Mouse (Mus musculus): ENCODE measurements around the gene Notch1. TPM values are rescaled to one million over a fixed set of nuclear protein-coding genes. Genes with fewer than 3 reads are reported as not detected.

Gene Notch1
- total RNA-seq, 2 experiments from 2014 or later, result 22.3 to 37.6 TPM

DNA sequence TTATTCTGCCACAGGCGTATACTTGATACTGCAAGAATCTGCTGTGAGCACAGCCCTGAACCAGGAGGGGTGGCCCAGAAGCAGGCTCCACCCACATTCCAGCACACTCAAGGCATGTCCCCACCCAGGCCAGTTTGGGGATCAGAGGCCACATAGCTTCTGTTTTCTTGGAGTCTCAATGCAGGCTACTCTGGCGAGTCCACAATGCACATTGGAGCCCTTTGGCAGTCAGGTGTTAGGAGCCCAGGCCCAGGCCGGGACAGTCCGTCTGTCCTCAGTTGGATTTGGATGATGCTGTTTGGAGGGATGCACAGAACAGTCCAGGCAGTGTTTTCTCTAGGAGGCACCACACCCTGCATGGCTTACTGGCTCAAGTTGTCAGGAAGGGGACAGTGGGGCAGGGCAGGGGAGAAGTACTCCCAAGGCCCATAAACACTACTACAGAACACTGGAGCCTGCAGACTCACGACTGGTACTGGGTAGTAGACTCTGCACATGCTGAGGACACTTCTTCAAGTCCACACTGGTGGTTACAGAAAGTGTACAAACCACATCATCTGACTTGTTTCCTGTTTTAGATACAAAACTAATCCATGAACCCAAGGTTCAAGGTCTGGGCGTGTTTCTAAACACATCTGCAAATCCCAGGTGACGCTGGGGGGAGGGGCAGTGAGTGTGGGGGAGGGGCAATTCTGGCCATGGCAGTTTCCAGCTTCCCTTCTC lies 57.9 kb downstream of the Notch1 start:
- no peak for ATAC-seq (ENCODE audit: poor library complexity, severe bottlenecking)

DNA sequence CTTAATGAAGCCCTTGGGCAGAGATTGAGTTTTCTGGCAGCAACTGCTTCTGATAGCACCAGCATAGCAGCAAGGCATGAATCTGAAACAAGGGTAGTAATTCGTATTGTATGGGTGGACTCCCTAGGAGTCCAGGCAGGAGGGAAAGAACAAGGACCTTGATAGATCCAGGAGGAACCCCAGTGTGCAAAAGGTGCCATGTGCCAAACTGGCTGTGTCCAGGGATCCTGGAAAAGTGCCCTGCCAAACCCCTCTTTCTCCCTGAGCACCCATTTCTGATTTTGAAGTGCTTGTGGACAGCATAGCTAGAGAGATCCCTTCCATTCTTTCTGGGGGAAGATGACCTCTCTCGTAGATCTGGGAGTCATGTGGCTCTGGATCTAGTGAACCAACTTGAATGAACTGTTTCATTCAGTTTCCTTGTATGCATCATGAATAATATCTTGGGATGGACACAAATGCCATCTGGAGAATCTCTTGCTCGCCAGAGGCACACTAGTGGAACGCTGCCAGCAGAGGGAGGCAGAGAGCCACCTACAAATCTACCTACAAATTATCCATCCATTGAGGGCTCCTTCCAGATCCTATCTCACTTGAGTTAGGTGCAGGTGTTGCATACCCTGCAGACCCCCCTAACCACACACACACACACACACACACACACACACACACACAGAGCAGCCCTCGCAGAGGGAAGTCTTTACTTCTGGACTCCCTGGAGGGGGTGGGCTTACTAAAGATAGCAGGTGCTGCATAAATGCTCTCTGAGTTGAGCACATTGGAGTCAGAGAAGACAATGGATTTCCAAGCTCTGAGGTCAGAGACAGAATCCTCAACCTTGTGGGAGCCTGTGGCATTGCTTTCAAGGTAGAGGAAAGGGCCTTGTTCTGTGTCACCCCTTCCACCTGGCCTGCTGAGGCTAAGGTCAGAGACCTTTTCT lies 67.1 kb downstream of the Notch1 start:
- no peak for ATAC-seq (ENCODE audit: poor library complexity, severe bottlenecking)

DNA sequence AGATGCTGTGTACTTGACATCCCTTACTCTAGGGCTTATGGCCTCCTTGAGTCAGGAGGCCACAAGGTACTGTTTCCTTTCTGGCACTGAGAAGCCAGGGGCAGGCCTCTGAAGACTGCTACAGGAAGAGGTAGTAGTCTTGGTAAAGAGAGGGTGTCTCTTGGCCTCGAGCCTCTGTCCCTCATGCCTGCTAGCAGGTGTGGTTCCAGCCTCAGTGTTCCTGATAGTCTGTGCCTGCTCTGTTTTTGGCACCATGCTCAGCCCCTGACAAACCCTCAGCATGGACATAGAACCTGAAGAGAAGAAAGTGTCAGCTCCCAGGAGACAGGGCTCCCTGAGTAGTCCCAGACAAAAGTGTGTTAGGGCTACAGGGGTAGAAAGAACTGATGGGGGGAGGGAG lies 69.0 kb downstream of the Notch1 start:
- ATAC-seq (ENCODE audit: poor library complexity, severe bottlenecking), result no peak

DNA sequence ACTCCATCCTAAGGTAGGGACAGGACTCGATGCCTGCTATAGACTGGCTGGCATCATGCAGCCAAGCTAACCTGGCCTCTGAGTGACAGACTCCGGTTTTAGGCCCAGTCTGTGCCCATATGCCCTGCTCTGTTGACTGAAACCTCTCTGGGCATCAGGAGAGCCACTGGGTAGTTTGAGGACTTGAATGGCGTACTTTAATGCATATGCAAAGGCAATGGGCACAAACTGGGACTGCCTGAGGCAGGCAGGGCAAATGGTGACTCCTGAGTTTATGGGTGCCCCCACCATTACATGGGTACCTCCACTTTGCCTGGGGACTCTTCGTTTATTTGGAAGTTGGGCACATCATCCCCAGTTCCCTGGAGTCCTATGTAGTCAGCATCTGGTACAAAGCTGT lies 69.8 kb downstream of the Notch1 start:
- ATAC-seq (ENCODE audit: poor library complexity, severe bottlenecking), result no peak

DNA sequence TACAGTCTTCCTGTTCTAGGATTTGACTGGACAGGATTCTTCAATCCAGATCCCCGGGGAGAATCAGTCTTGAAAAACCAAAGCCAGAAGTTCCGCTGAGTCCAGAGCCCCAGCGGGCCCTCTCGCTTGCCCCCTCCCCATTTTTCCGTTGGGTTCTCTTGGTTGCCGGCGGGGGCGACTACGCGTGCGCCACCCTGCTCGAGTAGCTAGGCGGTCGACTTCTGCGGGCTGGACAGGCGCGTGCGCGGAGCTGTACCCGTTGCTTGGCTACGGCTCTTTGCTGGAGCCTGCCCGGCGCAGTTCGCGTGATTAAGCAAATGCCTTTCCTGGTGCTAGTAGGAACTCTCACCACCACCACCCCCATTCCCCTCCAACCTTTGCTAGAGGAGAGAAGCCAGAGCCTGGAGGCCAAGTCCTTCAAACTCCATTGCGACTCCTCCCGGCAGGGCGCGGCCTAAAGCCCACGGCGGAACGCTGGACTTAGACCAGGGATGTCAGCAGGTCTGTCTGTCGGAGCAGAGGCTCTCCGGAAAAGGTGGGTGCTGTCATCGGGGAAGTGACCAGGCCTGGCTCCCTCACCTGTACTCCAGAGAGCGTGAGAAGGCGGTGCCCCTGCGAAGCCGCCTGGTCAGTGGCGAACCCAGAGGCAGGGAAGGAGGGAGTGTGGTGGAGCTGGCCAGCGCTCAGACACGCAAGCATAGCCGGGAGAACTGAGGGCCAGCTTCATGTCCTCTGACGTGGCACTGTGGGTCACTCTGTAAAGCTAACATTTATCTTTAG lies 70.6 kb downstream of the Notch1 start:
- ATAC-seq (ENCODE audit: poor library complexity, severe bottlenecking), result peak; percentile 65

DNA sequence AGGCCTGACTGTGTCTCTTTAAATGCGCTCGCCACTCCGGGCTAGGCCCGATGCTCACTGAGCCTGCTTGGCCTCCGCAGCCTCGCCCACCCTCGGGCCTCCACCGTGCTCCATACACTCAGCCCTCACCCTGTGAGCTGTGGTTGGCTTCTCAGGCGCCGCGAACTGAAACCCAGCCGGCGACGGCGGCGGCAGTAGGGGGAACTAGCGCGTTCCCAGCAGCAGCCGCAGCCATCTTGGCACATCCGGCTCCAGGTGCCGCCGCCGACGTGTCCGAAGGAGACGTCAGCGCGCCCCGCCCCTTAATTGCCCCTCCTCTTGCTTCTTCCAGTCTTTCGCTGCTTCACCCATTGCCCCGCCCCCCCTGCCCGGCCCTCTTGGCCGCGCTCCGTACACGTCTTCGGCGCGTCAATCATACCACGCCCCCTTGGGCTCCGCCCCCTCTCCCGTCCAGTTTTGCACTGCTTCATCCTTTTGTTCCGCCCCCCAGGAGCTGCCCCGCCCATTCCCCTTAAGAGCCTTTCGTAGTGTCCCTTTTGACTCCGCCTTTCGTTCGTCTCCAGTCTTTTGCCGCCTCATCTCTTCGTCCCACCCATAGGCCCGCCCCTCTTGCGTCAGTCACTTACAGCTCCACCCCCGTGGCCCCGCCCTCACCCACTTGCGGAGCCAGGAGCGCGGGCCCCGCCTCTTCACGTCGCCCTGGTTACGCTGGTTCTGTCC lies 71.4 kb downstream of the Notch1 start, which contains the start of gene Sec16a:
Sec16a (minus strand) TSS at position 271 of the 720 bp plus-strand sequence.
- peak; percentile 78 for ATAC-seq (ENCODE audit: poor library complexity, severe bottlenecking)

DNA sequence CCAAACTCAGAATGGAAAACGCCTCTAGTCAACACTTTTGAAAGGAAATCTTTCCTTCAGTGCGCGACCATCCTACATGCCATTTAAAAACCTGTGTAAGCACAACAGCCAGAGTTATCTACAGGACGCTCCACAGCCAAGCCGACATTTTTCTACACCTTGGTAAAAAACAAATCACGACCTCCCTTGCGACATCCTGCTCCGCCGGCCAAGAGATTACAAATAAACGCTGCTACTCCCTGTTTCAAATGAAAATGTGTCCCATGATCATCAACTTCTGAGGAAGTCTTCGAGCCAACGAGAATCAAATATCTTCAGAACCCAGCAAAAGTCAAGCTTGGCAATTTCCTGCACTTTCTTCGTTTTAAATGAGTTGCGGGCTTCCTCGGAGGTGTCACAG lies 72.1 kb downstream of the Notch1 start:
- ATAC-seq (ENCODE audit: poor library complexity, severe bottlenecking), result no peak

DNA sequence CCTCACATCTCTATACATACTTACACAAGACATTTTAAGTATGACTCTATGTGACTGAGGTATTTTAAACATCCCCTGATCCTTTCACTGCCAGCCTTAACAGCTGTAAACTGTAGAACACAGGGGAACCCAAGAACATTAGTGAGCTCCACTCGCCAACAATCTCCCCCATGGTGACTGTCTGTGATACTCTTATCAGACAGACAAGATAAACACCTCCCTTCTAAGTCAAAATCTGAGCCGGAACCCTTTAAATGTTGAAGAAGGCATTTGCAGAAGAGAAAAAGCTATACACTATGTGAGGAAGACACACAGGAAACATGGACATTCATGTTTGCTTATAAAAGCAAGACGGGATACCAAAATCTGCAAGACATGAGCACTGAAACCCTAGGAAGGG lies 72.6 kb downstream of the Notch1 start:
- ATAC-seq (ENCODE audit: poor library complexity, severe bottlenecking), result no peak

DNA sequence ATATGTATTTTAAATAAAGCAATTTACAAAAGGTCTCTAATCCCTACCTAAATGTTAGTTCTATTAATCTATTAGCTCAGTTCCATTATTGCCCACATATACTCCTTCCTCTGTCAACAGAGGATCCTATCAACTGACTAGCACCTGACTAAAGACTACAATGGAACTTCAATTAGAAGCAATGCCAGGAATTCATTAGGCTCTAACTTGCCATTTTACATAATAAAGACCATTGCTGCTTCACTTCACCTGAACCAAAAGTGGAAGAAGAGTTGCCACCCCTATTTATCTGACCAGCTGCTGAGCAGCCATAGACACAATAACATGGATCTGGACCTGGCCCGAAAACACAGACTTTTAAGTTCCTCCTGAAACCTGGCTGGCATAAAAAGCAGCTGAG lies 73.6 kb downstream of the Notch1 start:
- ATAC-seq (ENCODE audit: poor library complexity, severe bottlenecking), result no peak

DNA sequence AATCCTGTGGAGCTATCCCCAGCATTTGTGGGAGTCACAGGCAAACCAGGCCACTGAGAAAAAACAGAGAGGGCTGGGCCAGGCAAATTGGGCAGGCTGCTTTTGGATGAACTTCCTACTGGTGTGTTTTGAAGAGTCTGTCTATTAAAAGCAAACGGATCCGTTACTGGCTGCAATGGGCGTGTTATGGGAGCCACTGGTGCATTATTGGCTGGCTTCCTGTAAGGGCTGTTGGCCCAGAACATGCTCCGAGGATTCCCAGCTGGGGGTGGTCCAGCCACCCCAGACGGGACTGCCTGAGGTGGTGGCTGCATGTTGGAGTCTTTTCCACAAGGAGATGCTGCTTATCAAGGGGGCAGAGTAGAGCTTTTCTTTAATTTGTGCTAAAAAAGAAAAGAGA lies 74.8 kb downstream of the Notch1 start:
- no peak for ATAC-seq (ENCODE audit: poor library complexity, severe bottlenecking)

DNA sequence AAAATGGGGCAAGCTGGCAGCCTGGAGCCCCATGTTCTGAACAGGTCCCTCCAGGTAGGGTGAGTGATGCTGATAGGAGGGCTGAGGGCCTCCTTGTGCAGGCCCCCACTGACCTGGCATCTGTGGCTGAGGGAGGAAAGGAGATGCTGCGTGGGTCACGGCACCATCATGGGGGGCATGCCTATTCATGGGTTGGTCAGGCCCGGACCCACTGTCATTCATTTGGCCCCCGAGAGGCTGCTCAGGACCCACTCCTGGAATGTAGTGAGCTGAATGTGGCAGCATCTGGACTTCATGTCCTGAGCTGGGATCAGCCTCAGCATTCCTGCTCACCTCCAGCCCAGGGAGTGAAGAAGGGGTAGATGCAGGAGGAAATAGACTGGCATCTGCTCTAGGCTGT lies 75.2 kb downstream of the Notch1 start:
- ATAC-seq (ENCODE audit: poor library complexity, severe bottlenecking), result no peak

DNA sequence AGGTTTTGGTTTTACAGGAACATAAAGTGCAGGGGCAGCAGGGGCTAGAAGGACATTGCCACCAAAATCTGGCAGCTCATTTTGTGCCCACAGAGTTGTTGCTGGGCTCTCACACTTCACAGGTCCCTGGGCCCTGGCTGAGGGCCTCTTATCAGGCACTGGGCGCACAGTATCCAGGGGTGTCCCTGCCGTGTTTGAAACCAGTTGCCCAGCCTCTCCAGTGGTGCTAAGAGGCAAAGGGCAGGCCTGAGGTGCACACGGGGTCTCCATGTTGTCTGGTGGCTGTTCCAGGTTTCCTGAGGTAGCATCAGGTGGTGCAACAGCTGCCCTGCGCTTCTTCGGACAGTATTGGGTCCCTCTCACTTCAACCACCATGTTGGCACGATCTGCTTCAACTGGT lies 76.8 kb downstream of the Notch1 start:
- no peak for ATAC-seq (ENCODE audit: poor library complexity, severe bottlenecking)

DNA sequence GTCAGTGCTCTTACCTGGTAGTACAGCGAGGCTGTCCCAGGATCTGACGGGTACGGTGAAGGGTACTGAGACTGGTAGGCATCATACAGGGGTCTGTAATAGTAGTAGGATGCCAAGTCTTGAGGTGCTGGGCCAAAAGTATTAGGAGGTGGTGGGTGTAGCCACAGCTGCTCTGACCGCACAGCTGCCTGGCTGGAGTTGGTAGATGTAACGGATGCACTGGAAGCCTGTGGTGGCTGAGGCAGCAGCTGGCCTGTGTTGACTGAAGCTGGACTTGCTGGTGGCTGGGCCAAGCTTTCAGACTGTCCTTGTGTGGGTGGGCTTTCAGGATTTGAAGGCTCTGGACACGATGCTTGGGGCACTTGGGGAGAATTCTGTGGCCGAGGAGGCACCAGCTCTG lies 78.1 kb downstream of the Notch1 start:
- no peak for ATAC-seq (ENCODE audit: poor library complexity, severe bottlenecking)

DNA sequence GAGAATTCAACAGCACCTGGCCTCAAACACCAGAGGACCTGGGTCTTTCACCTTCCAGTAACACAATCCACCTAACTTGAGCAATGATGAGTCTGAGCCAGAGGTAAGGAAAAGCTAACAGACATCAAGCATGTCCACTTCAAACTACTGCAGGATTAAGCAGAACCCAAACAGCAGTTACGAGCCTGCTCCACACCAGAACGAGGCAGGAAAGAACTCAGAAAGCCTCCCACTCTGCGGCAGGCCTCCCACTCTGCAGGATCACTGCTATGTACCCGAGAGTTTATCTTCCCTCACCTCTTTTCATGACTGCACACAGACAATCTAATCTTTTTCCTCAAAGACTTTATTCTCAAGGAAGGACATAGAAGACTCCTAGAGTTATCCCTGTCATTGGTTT lies 79.2 kb downstream of the Notch1 start:
- no peak for ATAC-seq (ENCODE audit: poor library complexity, severe bottlenecking)

DNA sequence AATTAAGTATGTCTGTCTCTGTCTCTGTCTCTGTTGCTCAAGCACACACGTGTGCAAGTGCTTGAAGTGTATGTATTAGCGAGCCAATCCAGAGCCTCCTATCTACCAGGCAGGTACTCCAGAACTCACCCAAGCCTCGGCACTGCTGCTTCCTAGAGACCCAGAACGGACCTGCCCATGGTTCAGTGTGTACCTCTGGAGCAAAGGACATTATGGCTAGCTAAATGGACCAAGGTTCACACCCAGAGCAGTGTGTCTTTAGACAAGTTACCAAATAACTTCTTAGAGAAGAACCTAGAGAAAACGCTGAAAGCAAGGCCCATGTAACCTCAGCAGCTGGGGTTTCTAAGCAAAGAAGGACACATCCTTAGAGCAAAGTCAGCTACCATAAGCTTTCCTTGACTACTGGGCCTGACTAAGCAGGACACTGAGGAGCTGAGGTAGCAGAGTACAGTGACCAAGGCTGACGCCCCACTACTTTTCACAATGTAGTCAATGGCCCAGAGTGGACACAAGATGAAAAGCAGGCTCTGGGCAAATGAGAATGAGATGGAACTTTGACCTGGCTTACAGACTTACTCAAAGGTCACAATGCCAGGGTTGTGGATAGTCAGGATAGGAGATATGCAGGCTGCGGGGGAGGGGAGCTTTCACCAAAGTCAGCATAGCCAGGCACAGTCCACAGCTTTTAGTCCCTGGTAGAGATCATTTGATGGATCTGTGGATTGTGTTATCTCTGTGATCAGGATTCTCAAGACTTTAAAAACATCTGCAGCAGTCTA lies 81.5 kb downstream of the Notch1 start:
- ATAC-seq (ENCODE audit: poor library complexity, severe bottlenecking), result no peak

DNA sequence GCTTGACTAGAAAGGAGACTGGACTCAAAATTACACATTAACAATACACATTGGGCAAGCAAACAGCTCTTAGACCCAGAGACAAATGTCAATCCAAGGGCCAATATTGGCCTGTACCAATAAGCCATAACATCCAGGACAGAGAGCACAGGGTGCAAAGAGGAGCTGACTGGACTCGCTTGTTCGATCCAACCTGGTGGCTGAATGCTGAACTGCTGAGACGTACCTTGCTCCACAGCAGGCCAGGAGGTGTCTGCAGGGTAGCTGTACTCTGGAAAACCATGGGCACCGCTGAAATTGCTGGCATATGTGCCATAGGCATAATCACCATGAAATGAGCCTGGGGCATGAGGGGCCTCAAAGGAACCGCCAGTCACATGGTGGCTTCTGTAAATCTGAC lies 86.6 kb downstream of the Notch1 start:
- no peak for ATAC-seq (ENCODE audit: poor library complexity, severe bottlenecking)

DNA sequence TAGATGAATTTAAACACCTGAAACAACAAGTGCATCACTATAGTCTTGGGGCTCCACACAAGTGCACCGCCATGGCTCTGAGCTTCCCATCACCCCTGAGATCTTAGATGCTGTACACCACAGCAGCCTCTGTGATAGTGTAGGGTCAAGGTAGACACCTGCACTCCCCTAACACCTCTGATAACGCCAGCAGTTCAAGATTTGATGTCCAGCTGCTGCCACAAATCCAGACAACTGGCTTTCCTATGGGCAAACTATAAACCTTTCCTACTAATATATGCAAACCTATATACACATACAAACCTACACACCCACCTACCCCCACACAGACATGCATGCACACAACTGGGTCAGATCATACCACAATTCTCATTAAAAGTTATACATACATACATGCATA lies 91.9 kb downstream of the Notch1 start:
- no peak for ATAC-seq (ENCODE audit: poor library complexity, severe bottlenecking)

DNA sequence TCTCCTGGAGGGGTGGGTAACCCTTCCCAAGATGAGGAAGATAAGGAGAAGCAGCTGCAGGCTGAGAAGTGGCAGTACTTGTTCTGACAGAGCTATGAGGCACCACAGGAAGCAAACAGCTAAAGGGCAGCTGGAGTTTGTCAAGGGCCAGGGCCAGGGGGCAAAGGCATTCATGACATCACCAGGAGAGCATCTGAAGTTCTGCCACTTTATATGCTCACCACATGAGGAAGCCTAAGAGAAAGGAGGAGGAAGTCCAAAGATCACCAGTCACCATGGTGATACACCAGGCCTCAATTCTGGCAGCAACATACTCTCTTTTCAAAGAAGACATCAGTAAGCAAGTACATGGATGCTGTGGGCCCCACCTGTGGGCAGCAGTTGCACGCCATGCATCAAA lies 93.4 kb downstream of the Notch1 start:
- ATAC-seq (ENCODE audit: poor library complexity, severe bottlenecking), result no peak

DNA sequence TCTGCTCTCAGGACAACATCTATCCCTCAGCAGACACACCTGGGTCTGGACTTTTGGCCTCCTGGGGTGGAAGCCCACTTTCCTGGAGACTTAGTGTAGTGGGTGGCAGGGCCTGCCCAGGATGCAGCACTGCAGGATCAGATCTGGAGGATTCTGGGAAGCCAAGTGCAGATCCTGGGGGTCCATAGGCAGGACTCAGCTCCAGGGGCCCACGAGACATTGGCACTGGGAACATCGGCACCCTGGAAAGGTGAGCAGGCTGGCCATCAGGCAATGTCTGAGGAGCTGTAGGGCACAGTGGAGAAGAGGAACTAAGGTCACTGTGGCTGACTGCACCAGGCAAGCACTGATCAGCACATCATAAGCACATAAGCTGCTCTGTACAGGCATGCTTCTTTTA lies 94.5 kb downstream of the Notch1 start:
- no peak for ATAC-seq (ENCODE audit: poor library complexity, severe bottlenecking)

DNA sequence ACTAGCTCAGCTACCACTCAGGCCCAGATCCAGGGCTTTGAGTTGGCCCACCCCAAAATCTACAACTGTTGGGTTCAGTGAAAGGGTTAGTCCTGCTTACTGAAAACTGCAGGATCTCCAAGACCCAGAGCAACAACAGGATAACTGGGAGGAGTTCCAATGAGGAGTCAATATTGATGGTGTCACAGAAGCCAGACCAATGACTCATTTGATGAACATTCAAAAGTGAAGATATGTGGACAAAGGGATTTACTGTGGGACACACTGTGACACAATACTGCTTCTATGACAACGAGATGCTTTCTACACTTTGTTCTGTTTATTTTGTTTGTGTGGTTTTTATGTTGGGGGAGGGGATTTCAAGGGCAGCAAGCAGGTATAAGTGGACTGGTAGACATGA lies 98.3 kb downstream of the Notch1 start:
- ATAC-seq (ENCODE audit: poor library complexity, severe bottlenecking), result no peak

All from megakaryocyte, adult 5-6 weeks (primary cell).